ENCODE assay signal across 8 mouse cellular contexts in the genomic region with DNA sequence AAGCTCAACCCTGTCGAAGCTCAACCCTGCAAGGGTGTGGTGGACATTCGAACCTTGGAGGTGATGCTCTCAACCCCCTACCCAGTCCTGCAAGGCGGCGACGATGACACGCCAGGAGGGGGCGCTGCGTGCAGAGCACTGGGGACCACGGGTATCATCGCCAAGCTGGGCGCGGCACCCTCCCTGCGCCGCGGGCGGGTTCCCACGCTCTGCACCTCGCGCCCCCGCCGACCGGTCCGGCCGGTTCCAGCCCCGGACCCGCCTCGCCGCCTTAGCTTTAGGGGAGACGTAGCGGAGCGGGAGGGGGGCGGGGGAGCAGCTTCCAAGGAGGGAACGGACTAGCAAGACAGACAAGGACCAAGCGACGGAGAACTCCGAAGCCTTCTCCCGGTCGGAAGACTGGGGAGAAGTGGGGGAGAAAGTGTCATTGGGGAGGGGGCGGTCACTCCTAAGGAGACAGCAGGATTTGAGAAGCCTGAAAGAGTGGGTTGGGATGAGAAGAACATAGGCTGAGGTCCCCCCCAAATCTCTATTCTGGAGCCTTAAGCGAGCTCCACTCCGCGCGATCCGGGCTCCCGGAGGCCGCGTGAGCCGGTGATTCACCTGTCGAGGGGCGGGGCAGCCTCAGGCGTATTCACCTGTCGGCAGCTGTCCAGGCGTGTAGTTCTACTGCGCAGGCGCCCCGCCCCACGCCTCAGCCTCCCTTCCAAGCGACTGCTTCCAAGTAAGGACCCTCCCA. TPM values are rescaled to one million over a fixed set of nuclear protein-coding genes. Genes with fewer than 3 reads are reported as not detected.
DNase-seq lines count a peak whose midpoint lies in the region; ATAC-seq and TF ChIP-seq lines count a peak whose summit lies in the region.

No protein-coding gene starts in this region.

- H3K27ac ChIP-seq in embryonic facial prominence, embryonic 14.5 days (replicated peaks; ENCODE audit: low read depth, low read length) = peak overlapping the region; percentile 55
- H3K27ac ChIP-seq in heart, embryonic 11.5 days (ENCODE audit: low read depth, low read length) = no peak overlapping the region
- H3K27ac ChIP-seq in liver, embryonic 11.5 days (ENCODE audit: low read depth, low read length) = no peak overlapping the region
- H3K27ac ChIP-seq in midbrain, postnatal 0 days (ENCODE audit: low read depth, low read length) = peak overlapping the region; percentile 69
- no peak overlapping the region for H3K27ac ChIP-seq in testis, adult 2 months (ENCODE audit: control insufficient read depth, insufficient read depth, low read depth, low read length)

- H3K4me3 ChIP-seq in embryonic facial prominence, embryonic 14.5 days (ENCODE audit: low read depth, low read length) = peak overlapping the region; percentile 49
- H3K4me3 ChIP-seq in heart, embryonic 11.5 days (ENCODE audit: low read depth, low read length) = peak overlapping the region; percentile 55
- H3K4me3 ChIP-seq in liver, embryonic 11.5 days (ENCODE audit: low read depth, low read length) = peak overlapping the region; percentile 53
- H3K4me3 ChIP-seq in midbrain, postnatal 0 days (ENCODE audit: low read depth, low read length) = peak overlapping the region; percentile 60
- peak overlapping the region; percentile 54 for H3K4me3 ChIP-seq in testis, adult 2 months (ENCODE audit: control insufficient read depth, low read depth, low read length)

- peaks cover 12% of the 10 kb centered on the region; the same call in 1 of the 2 replicates for H3K36me3 ChIP-seq in embryonic facial prominence, embryonic 14.5 days (ENCODE audit: control insufficient read depth, insufficient read depth, low read length)
- no peaks in the 10 kb centered on the region; the same call in 1 of the 2 replicates for H3K36me3 ChIP-seq in heart, embryonic 11.5 days (ENCODE audit: control insufficient read depth, insufficient read depth, low read length)
- H3K36me3 ChIP-seq in liver, embryonic 11.5 days (ENCODE audit: control insufficient read depth, insufficient read depth, low read length) = no peaks in the 10 kb centered on the region
- no peaks in the 10 kb centered on the region for H3K36me3 ChIP-seq in midbrain, postnatal 0 days (ENCODE audit: insufficient read depth, low read length)
- H3K36me3 ChIP-seq in testis, adult 2 months (ENCODE audit: control insufficient read depth, insufficient read depth, low read length) = no peaks in the 10 kb centered on the region

- peak overlapping the region; percentile 96 for H3K4me2 ChIP-seq in embryonic facial prominence, embryonic 14.5 days (ENCODE audit: low read depth, low read length)
- peak overlapping the region; percentile 97 for H3K4me2 ChIP-seq in heart, embryonic 11.5 days
- peak overlapping the region; percentile 89 for H3K4me2 ChIP-seq in liver, embryonic 11.5 days
- H3K4me2 ChIP-seq in midbrain, postnatal 0 days (ENCODE audit: low read depth, low read length, poor library complexity, severe bottlenecking) = peak overlapping the region; percentile 91

- no peak for TF ChIP-seq POLR2A in testis, adult 2 months (IDR thresholded peaks at IDR 0.05; ENCODE audit: control insufficient read depth, low read depth, low read length)

- TF ChIP-seq CTCF in midbrain, postnatal 0 days (IDR thresholded peaks at IDR 0.05) = peak; percentile 82
- peak; percentile 75; the same call in 1 of the 2 replicates for TF ChIP-seq CTCF in testis, adult 2 months (IDR thresholded peaks at IDR 0.05; ENCODE audit: control insufficient read depth, insufficient read depth, insufficient replicate concordance, low read depth, low read length)

- H3K27me3 ChIP-seq in embryonic facial prominence, embryonic 14.5 days (replicated peaks; ENCODE audit: control insufficient read depth, insufficient read depth, low read length) = no peaks in the 10 kb centered on the region
- peaks cover 7% of the 10 kb centered on the region for H3K27me3 ChIP-seq in heart, embryonic 11.5 days (ENCODE audit: control insufficient read depth, insufficient read depth, low read length)
- peaks cover 45% of the 10 kb centered on the region for H3K27me3 ChIP-seq in liver, embryonic 11.5 days (replicated peaks; ENCODE audit: control insufficient read depth, insufficient read depth, low read length)
- H3K27me3 ChIP-seq in midbrain, postnatal 0 days (ENCODE audit: insufficient read depth, low read length) = no peaks in the 10 kb centered on the region
- no peaks in the 10 kb centered on the region for H3K27me3 ChIP-seq in testis, adult 2 months (ENCODE audit: control insufficient read depth, insufficient read depth, low read length)

- no peaks in the 10 kb centered on the region for H3K9me3 ChIP-seq in embryonic facial prominence, embryonic 14.5 days (ENCODE audit: control insufficient read depth, low read length)
- H3K9me3 ChIP-seq in heart, embryonic 11.5 days (replicated peaks; ENCODE audit: control insufficient read depth, low read length) = no peaks in the 10 kb centered on the region
- H3K9me3 ChIP-seq in liver, embryonic 11.5 days (ENCODE audit: control insufficient read depth, low read length) = no peaks in the 10 kb centered on the region
- no peaks in the 10 kb centered on the region for H3K9me3 ChIP-seq in midbrain, postnatal 0 days (ENCODE audit: low read length)

- peak overlapping the region; percentile 64 for H3K9ac ChIP-seq in embryonic facial prominence, embryonic 14.5 days (ENCODE audit: low read depth, low read length)
- peak overlapping the region; percentile 63 for H3K9ac ChIP-seq in heart, embryonic 11.5 days (ENCODE audit: low read depth, low read length)
- no peak overlapping the region for H3K9ac ChIP-seq in liver, embryonic 11.5 days (ENCODE audit: low read depth, low read length)
- H3K9ac ChIP-seq in midbrain, postnatal 0 days (replicated peaks; ENCODE audit: low read length, poor library complexity, severe bottlenecking) = peak overlapping the region; percentile 70

- no peak for DNase-seq in cerebellum, adult 11-12 months
- peak; percentile 82 for DNase-seq in embryonic facial prominence, embryonic 14.5 days (ENCODE audit: low spot score)
- DNase-seq in kidney, adult 8-10 months = peak; percentile 47 to 55
- peak; percentile 74 for DNase-seq in liver, embryonic 11.5 days (ENCODE audit: low spot score)
- DNase-seq in midbrain, postnatal 0 days (ENCODE audit: low spot score) = peak; percentile 78

- ATAC-seq in cerebellum, adult (ENCODE audit: insufficient number of reproducible peaks, low FRiP score, low TSS enrichment) = peak; percentile 49; the same call in 1 of the 2 replicates
- peak; percentile 68 for ATAC-seq in embryonic facial prominence, embryonic 14.5 days (ENCODE audit: low read depth)
- no peak for ATAC-seq in heart, embryonic 11.5 days (replicated peaks; ENCODE audit: insufficient number of reproducible peaks, low FRiP score, low TSS enrichment)
- ATAC-seq in liver, embryonic 11.5 days (replicated peaks; ENCODE audit: low FRiP score) = 0 out of 2 replicates have a peak, but pooled peaks have one; percentile 37
- ATAC-seq in midbrain, postnatal 0 days (ENCODE audit: low FRiP score) = peak; percentile 65

- peaks cover 24% of the 10 kb centered on the region for H3K4me1 ChIP-seq in embryonic facial prominence, embryonic 14.5 days (ENCODE audit: control insufficient read depth, insufficient read depth, low read length)
- peaks cover 18% of the 10 kb centered on the region for H3K4me1 ChIP-seq in heart, embryonic 11.5 days (ENCODE audit: control insufficient read depth, insufficient read depth, low read length)
- peaks cover 22% of the 10 kb centered on the region; the same call in 1 of the 2 replicates for H3K4me1 ChIP-seq in liver, embryonic 11.5 days (replicated peaks; ENCODE audit: control insufficient read depth, insufficient read depth, low read length)
- no peaks in the 10 kb centered on the region for H3K4me1 ChIP-seq in midbrain, postnatal 0 days (ENCODE audit: insufficient read depth, low read length)
- H3K4me1 ChIP-seq in testis, adult 2 months (ENCODE audit: control insufficient read depth, insufficient read depth, low read length) = peaks cover 17% of the 10 kb centered on the region

- 3% methylated on average over 43 of the region's 58 CpGs for WGBS in embryonic facial prominence, embryonic 14.5 days
- 2% methylated on average over 58 of the region's 58 CpGs for WGBS in heart, embryonic 11.5 days (ENCODE audit: insufficient replicate concordance)
- 4% methylated on average over 58 of the region's 58 CpGs for WGBS in liver, embryonic 11.5 days
- WGBS in midbrain, postnatal 0 days = 1% methylated on average over 57 of the region's 58 CpGs

RNA-seq across cellular contexts. Expression of a gene that starts 4.4 kb away (rescaled TPM):
- 17.6 and 18.7 TPM in 2 replicates for polyA plus RNA-seq in embryonic facial prominence, embryonic 14.5 days (2014; fragmentation: Nextera tagmentation; extraction: Ambion mirVana)
- polyA plus RNA-seq in heart, embryonic 11.5 days (2014; fragmentation: Nextera tagmentation; extraction: Ambion mirVana) = 6.8 and 6.9 TPM in 2 replicates
- 5.1 and 5.4 TPM in 2 replicates for polyA plus RNA-seq in liver, embryonic 11.5 days (2014; fragmentation: Nextera tagmentation; extraction: Ambion mirVana)
- total RNA-seq in midbrain, postnatal 0 days (2014; rRNA removed) = 42.4 and 43.9 TPM in 2 replicates
- polyA plus RNA-seq in midbrain, postnatal 0 days (2015; fragmentation: Nextera tagmentation; extraction: Ambion mirVana) = 5.2 and 5.7 TPM in 2 replicates
- polyA plus RNA-seq in testis, adult 2 months (2012; rRNA removed) = 1.5 and 1.7 TPM in 2 replicates

RNA-seq across cellular contexts. Expression of a gene that starts 27.1 kb away (rescaled TPM):
- 1.9 and 2.6 TPM in 2 replicates for polyA plus RNA-seq in embryonic facial prominence, embryonic 14.5 days (2014; fragmentation: Nextera tagmentation; extraction: Ambion mirVana)
- polyA plus RNA-seq in heart, embryonic 11.5 days (2014; fragmentation: Nextera tagmentation; extraction: Ambion mirVana) = not detected in 2 replicates
- polyA plus RNA-seq in liver, embryonic 11.5 days (2014; fragmentation: Nextera tagmentation; extraction: Ambion mirVana) = 0.14 TPM in 1 of 2 replicates, not detected in the other
- 1.1 TPM in 2 replicates for total RNA-seq in midbrain, postnatal 0 days (2014; rRNA removed)
- 0.70 and 0.80 TPM in 2 replicates for polyA plus RNA-seq in midbrain, postnatal 0 days (2015; fragmentation: Nextera tagmentation; extraction: Ambion mirVana)
- 0.10 and 0.11 TPM in 2 replicates for polyA plus RNA-seq in testis, adult 2 months (2012; rRNA removed)

Comparison
In these comparisons a context has a peak if more than half of its experiments do, and no peak if none do; other contexts are left out.
1. H3K27ac ChIP-seq: peak in embryonic facial prominence, embryonic 14.5 days (single experiment) and midbrain, postnatal 0 days (single experiment); none in heart, embryonic 11.5 days (single experiment), liver, embryonic 11.5 days (single experiment) and testis, adult 2 months (single experiment).
2. Peak in every context shown above with its lines, with median percentiles within 50 percentile points of each other: H3K4me2 ChIP-seq and H3K4me3 ChIP-seq.